Mouse (Mus musculus) lung, embryonic 15.5 days (tissue): ENCODE data around the gene Tbc1d1. TPM values are rescaled to one million over a fixed set of nuclear protein-coding genes. Genes with fewer than 3 reads are reported as not detected.

Experiments used
- ATAC-seq: fragments of 200-750 bp; cut with Nextera tagmentation; 2 replicates; pipeline ENCODE4 v1.8.0; 2017; ENCODE audit warnings: moderate number of reproducible peaks, borderline replicate concordance; ENCODE audit not compliant: low FRiP score, low TSS enrichment; ENCODE audit errors: extremely low read depth
- H3K27ac ChIP-seq: fragments of 300-500 bp; sonication (generic); 2 replicates; pipeline ENCODE4 v1.5.1; 2015; ENCODE audit warnings: moderate library complexity, mild to moderate bottlenecking, inconsistent platforms
- H3K27me3 ChIP-seq: fragments of 300-500 bp; sonication (generic); 2 replicates; pipeline ENCODE4 v1.6.1; 2015; ENCODE audit warnings: inconsistent platforms
- H3K36me3 ChIP-seq: fragments of 300-500 bp; sonication (generic); 2 replicates; pipeline ENCODE4 v1.6.1; 2015; ENCODE audit warnings: inconsistent platforms
- H3K4me1 ChIP-seq: fragments of 300-500 bp; sonication (generic); 2 replicates; pipeline ENCODE4 v1.6.1; 2015; ENCODE audit warnings: inconsistent platforms
- H3K4me2 ChIP-seq: fragments of 300-500 bp; sonication (generic); 2 replicates; pipeline ENCODE4 v1.6.1; 2015; ENCODE audit warnings: inconsistent platforms, mild to moderate bottlenecking, moderate library complexity
- H3K4me3 ChIP-seq: fragments of 300-500 bp; sonication (generic); 2 replicates; pipeline ENCODE4 v1.5.1; 2015; ENCODE audit warnings: mild to moderate bottlenecking, inconsistent platforms
- H3K9ac ChIP-seq: fragments of 300-500 bp; sonication (generic); 2 replicates; pipeline ENCODE4 v1.6.1; 2015; ENCODE audit warnings: inconsistent platforms
- H3K9me3 ChIP-seq: fragments of 300-500 bp; sonication (generic); 2 replicates; pipeline ENCODE4 v1.6.1; 2016; ENCODE audit warnings: inconsistent platforms
- WGBS: fragments of 180-500 bp; shearing (Covaris S2); methylation state at CpG from one replicate; pipeline ENCODE4 v1.1.7; 2015; 5-methylcytosine and 5-hydroxymethylcytosine counted together
- polyA plus RNA-seq: library from polyadenylated mRNA; unstranded; fragments of >200 nt; fragmentation: Nextera tagmentation; extraction: Ambion mirVana; gene quantifications from 2 replicates; pipeline ENCODE4 v1.2.1, GENCODE M21; 2015

Tbc1d1 gene
- polyA plus RNA-seq, 1 experiment from 2014 or later: 39.8 TPM

DNA sequence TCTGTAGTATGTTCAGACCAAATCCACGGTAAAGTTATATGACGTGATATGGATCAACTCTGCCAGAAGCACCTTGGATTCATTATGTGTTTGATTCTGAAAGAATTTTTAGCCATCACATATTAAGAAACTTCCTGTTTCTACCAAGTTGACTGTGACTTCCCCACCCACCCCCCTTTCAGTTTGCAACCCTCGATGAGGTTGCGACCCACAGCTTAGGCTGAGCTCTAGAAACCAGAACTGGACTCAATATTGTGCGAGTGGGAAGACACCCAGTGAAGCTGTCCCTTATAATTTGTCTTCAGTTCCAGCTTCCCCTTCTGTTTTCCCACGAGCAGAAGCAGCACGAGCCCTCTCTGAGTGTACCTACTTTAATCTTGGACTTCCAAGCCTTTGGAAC is 55.2 kb downstream of the Tbc1d1 start:
- H3K27me3 ChIP-seq: no peaks in the 10 kb centered on the region
- no peak for ATAC-seq
- 65% methylated on average over 7 of the region's 7 CpGs for whole genome bisulfite sequencing
- no peak overlapping the region for H3K9ac ChIP-seq
- no peaks in the 10 kb centered on the region for H3K36me3 ChIP-seq
- no peak overlapping the region for H3K4me3 ChIP-seq
- no peak overlapping the region for H3K27ac ChIP-seq
- peaks cover 7% of the 10 kb centered on the region; the same call in 1 of the 2 replicates for H3K4me1 ChIP-seq
- no peak overlapping the region for H3K4me2 ChIP-seq
- no peaks in the 10 kb centered on the region for H3K9me3 ChIP-seq

DNA sequence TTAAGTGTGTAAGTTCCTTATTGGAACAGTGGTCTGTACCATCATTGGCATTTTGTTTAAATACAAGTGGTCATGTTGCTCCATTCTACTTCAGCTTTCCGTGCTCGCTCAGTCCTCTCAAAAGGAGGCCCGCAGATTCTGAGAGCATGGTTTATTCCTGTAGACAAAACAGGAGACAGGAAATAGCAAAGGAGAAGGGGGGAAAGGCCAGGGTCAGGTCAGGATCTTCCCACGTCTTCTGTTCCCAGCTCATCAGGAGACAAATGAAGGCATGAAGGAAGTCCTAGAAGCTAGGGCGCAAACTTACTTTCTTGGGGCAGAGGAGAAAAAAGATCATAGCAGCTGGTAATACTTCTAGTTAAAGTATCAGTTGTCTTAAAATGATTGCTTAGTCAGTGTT is 56.1 kb downstream of the Tbc1d1 start:
- H3K9me3 ChIP-seq: no peaks in the 10 kb centered on the region
- H3K27me3 ChIP-seq: no peaks in the 10 kb centered on the region
- no peak overlapping the region for H3K4me3 ChIP-seq
- H3K9ac ChIP-seq: no peak overlapping the region
- no peak for ATAC-seq
- no peaks in the 10 kb centered on the region for H3K36me3 ChIP-seq
- peaks cover 7% of the 10 kb centered on the region; the same call in 1 of the 2 replicates for H3K4me1 ChIP-seq
- peak overlapping the region; percentile 21; the same call in 1 of the 2 replicates for H3K27ac ChIP-seq
- no peak overlapping the region for H3K4me2 ChIP-seq
- WGBS: 36% methylated on average over 5 of the region's 5 CpGs

GRCm38 (mm10) chr5:64212619-64213018 is 56.5 kb downstream of the Tbc1d1 start:
- Histone ChIP-seq H3K4me1 (peaks cover 7% of the 10 kb centered on the region; the same call in 1 of the 2 replicates), H3K36me3 (no peaks in the 10 kb centered on the region), H3K9ac (no peak overlapping the region), H3K27me3 (no peaks in the 10 kb centered on the region), H3K4me3 (no peak overlapping the region), H3K27ac (no peak overlapping the region), H3K4me2 (no peak overlapping the region), H3K9me3 (no peaks in the 10 kb centered on the region)
- ATAC-seq: no peak
- WGBS: 56% methylated on average over 3 of the region's 3 CpGs

DNA sequence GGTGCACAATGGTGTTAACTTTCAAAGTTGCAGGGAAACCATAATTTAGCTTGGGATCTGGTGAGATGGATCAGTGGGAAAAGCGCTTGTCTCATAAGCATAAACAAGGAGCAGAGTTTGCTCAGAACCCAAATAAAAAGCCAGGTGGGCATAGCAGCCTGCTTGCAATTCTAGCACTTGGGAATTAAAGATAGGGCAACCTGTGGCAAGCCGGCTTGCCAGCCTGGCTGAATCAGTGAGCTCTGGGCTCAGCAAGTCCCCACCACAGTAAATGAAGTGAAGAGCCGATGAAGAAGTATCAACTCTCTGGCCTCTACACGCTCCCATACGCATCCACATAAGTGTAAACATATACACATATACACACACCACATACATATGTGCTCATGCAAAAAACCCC is 59.7 kb downstream of the Tbc1d1 start:
- H3K36me3 ChIP-seq: no peaks in the 10 kb centered on the region
- H3K9me3 ChIP-seq: no peaks in the 10 kb centered on the region
- WGBS: 94% methylated on average over 5 of the region's 5 CpGs
- no peak overlapping the region for H3K9ac ChIP-seq
- no peak for ATAC-seq
- H3K4me3 ChIP-seq: no peak overlapping the region
- H3K4me2 ChIP-seq: no peak overlapping the region
- no peak overlapping the region for H3K27ac ChIP-seq
- H3K27me3 ChIP-seq: no peaks in the 10 kb centered on the region
- peaks cover 7% of the 10 kb centered on the region; the same call in 1 of the 2 replicates for H3K4me1 ChIP-seq

- Histone ChIP-seq H3K4me2 (no peak overlapping the region), H3K27ac (no peak overlapping the region), H3K9ac (no peak overlapping the region), H3K4me1 (peaks cover 7% of the 10 kb centered on the region; the same call in 1 of the 2 replicates), H3K27me3 (no peaks in the 10 kb centered on the region), H3K9me3 (no peaks in the 10 kb centered on the region), H3K4me3 (no peak overlapping the region), H3K36me3 (no peaks in the 10 kb centered on the region)
- 85% methylated on average over 4 of the region's 4 CpGs for WGBS
- no peak for ATAC-seq
Observed at GRCm38 (mm10) chr5:64216326-64216725, 60.2 kb downstream of the Tbc1d1 start.

- no peaks in the 10 kb centered on the region for H3K27me3 ChIP-seq
- no peaks in the 10 kb centered on the region for H3K36me3 ChIP-seq
- no peak overlapping the region for H3K9ac ChIP-seq
- peaks cover 1% of the 10 kb centered on the region; the same call in 1 of the 2 replicates for H3K4me1 ChIP-seq
- ATAC-seq: no peak
- H3K4me2 ChIP-seq: no peak overlapping the region
- H3K4me3 ChIP-seq: no peak overlapping the region
- 48% methylated on average over 8 of the region's 8 CpGs for WGBS
- H3K27ac ChIP-seq: no peak overlapping the region
- H3K9me3 ChIP-seq: no peaks in the 10 kb centered on the region
Observed at GRCm38 (mm10) chr5:64217256-64217655, 61.2 kb downstream of the Tbc1d1 start.

DNA sequence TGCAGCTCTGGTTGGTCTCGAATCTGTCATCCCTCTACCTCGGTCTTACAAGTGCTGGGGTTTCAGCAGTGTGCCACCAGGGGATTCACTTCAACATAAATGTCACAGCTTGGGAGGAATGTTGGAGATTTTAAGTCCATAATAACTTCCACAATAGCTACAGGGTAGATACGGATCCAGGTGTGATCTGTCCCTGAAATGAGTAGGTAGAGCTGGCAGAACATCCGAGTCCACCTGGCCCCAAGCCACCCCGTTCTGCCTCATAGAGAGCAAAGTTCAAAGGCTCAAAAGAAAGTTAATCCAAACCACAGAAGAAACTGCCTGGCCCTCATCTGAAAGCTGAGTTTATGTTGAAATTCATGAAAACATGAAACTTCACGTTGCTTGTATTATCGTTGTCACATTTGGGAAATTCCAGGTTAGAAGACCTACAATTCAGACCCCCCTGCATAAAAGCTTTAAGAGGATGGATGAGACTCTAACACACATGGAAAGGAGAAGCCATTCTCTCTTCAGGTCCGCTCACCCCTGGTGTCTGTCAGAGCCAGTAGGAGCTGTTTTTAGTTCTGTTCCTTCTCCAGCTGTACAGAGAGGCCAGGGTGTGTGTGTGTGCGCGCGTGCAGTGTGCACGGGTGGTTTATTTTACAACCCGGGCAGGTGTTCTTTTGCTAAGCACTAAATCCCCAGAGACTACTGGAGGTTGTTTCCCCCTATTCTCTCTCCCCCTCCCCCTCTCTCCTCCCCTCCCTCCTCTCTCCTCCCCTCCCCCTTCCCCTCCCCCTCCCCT is 61.9 kb downstream of the Tbc1d1 start:
- H3K9ac ChIP-seq: no peak overlapping the region
- H3K27me3 ChIP-seq: no peaks in the 10 kb centered on the region
- no peak overlapping the region for H3K4me3 ChIP-seq
- ATAC-seq: no peak
- WGBS: 77% methylated on average over 13 of the region's 13 CpGs
- H3K36me3 ChIP-seq: no peaks in the 10 kb centered on the region
- no peak overlapping the region for H3K27ac ChIP-seq
- no peaks in the 10 kb centered on the region for H3K9me3 ChIP-seq
- H3K4me2 ChIP-seq: no peak overlapping the region
- no peaks in the 10 kb centered on the region for H3K4me1 ChIP-seq

DNA sequence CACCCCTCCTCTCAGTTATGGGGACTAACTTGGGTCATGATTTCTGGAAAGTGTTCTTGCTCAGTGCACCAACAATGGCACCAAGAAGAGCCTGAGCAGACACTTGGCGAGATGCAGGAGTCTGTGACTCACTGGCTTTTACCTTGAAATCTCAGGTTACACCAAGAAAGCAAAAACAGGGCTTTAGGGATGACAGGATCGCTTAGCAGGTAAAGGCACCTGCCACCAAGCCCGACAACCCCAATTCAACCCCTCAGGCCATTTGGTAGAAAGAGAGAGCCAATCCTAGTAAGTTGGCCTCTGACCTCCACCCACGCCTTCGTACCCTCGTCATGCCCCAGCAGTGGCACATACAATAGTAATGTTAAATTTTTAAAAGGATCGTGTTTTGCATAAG is 62.5 kb downstream of the Tbc1d1 start:
- no peak overlapping the region for H3K27ac ChIP-seq

GRCm38 (mm10) chr5:64220776-64221175 is 64.7 kb downstream of the Tbc1d1 start:
- no peaks in the 10 kb centered on the region for H3K9me3 ChIP-seq
- H3K27ac ChIP-seq: no peak overlapping the region
- H3K4me3 ChIP-seq: no peak overlapping the region
- no peaks in the 10 kb centered on the region for H3K27me3 ChIP-seq
- H3K4me1 ChIP-seq: no peaks in the 10 kb centered on the region
- H3K9ac ChIP-seq: no peak overlapping the region
- H3K36me3 ChIP-seq: no peaks in the 10 kb centered on the region
- 93% methylated on average over 4 of the region's 4 CpGs for WGBS
- no peak for ATAC-seq
- no peak overlapping the region for H3K4me2 ChIP-seq

More for the DNA sequence above, 62.5 kb downstream of the Tbc1d1 start:
- no peak for ATAC-seq
- H3K27me3 ChIP-seq: no peaks in the 10 kb centered on the region
- no peaks in the 10 kb centered on the region for H3K36me3 ChIP-seq
- no peaks in the 10 kb centered on the region for H3K4me1 ChIP-seq
- H3K9ac ChIP-seq: no peak overlapping the region
- no peak overlapping the region for H3K4me2 ChIP-seq
- H3K4me3 ChIP-seq: no peak overlapping the region
- WGBS: 76% methylated on average over 7 of the region's 7 CpGs
- no peaks in the 10 kb centered on the region for H3K9me3 ChIP-seq

DNA sequence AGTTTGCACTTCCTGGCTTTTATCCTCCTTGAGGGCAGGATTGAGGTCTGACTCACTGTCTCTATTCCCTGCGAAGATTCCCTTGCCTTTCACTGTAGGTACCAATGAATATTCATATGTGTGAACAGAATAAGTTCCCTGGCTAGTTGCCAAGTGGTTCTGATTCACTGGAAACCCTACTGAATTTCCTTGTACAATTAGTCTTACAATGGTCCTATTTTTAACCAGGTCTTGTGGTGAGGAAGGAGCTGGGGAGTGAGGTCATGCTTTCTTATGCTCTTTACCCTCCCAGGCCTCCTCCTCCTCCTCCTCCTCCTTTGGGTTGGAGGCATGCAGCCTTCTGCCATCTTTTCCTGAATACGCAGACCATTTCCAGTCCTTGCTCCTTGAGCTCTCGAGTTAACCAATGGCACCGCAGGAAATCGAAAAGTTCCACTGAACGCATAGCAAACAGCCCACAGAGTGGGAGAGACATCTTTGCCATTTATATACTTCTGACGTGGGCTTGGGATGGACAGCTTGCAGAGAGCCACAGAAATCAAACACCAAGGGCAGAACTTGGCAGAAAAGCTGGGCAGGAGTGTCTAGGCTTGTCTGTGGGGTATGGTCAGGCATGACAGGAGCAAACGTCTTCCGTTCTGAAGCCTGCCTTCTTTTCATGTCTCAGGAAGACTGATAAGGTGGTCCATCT is 68.8 kb downstream of the Tbc1d1 start:
- H3K9ac ChIP-seq: no peak overlapping the region
- H3K27me3 ChIP-seq: no peaks in the 10 kb centered on the region
- H3K36me3 ChIP-seq: no peaks in the 10 kb centered on the region
- 69% methylated on average over 9 of the region's 9 CpGs for WGBS
- ATAC-seq: no peak
- H3K27ac ChIP-seq: no peak overlapping the region
- H3K9me3 ChIP-seq: no peaks in the 10 kb centered on the region
- no peak overlapping the region for H3K4me2 ChIP-seq
- H3K4me3 ChIP-seq: no peak overlapping the region
- H3K4me1 ChIP-seq: peaks cover 4% of the 10 kb centered on the region; the same call in 1 of the 2 replicates

DNA sequence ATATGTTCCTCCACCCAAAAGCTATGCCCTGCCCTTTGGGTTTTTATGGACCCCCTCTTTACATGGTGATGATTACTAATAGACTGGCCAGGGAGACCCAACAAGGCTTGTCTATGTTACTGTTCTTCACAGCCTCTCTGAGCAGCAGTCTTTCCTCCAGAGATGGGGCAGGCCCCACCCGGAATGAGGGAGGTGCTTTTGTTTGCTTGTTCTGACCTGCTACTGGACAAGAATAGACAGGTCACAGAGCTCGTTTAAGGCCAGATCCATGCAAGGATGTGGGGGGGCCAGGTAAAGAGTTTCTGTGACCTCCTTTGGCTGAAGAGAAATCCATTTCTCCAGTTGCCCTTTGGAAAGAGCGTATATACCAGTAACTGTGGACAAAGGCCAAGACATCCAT is 72.1 kb downstream of the Tbc1d1 start:
- Histone ChIP-seq H3K36me3 (no peaks in the 10 kb centered on the region), H3K4me1 (peaks cover 15% of the 10 kb centered on the region), H3K27me3 (no peaks in the 10 kb centered on the region), H3K9ac (no peak overlapping the region), H3K9me3 (no peaks in the 10 kb centered on the region), H3K27ac (no peak overlapping the region), H3K4me3 (no peak overlapping the region), H3K4me2 (no peak overlapping the region)
- ATAC-seq: no peak
- WGBS: 59% methylated on average over 3 of the region's 3 CpGs

GRCm38 (mm10) chr5:64229336-64229866 is 73.3 kb downstream of the Tbc1d1 start:
- no peaks in the 10 kb centered on the region for H3K27me3 ChIP-seq
- peaks cover 19% of the 10 kb centered on the region for H3K4me1 ChIP-seq
- peak overlapping the region; percentile 92 for H3K4me2 ChIP-seq
- H3K9ac ChIP-seq: peak overlapping the region; percentile 18; the same call in 1 of the 2 replicates
- 40% methylated on average over 12 of the region's 12 CpGs for WGBS
- H3K9me3 ChIP-seq: no peaks in the 10 kb centered on the region
- H3K4me3 ChIP-seq: peak overlapping the region; percentile 75
- no peaks in the 10 kb centered on the region for H3K36me3 ChIP-seq
- H3K27ac ChIP-seq: peak overlapping the region; percentile 37
- no peak for ATAC-seq
